Mouse (Mus musculus): Measurements from ENCODE around the gene 4921509C19Rik. TPM values are rescaled to one million over a fixed set of nuclear protein-coding genes. Genes with fewer than 3 reads are reported as not detected.
"Not testable (repeated sequence)": the region's sequence is repeated elsewhere in the genome, so short reads cannot be mapped to it uniquely, and the experiment has no call there.

Gene 4921509C19Rik
- polyA plus RNA-seq, 1 experiment from 2014 or later, result not detected

GRCm38 (mm10) chr2:151434203-151434602 lies 41.8 kb downstream of the 4921509C19Rik start:
- H3K4me3 ChIP-seq; DNase-seq (ENCODE audit: extremely low spot score, low spot score); H3K9me3 ChIP-seq; H3K27me3 ChIP-seq (ENCODE audit: poor library complexity, severe bottlenecking); H3K4me1 ChIP-seq; H3K36me3 ChIP-seq (replicated peaks); H3K27ac ChIP-seq: not testable (repeated sequence)
- whole genome bisulfite sequencing, result 55% methylated on average over 4 of the region's 4 CpGs

Other genes with a start within 250 kb of the 4921509C19Rik start
- 301 and 309 TPM in 2 replicates for gene Nsfl1c, start 18.0 kb upstream of the 4921509C19Rik start, polyA plus RNA-seq (2016; fragmentation: Nextera tagmentation; extraction: Ambion mirVana)
- 582 and 592 TPM in 2 replicates for gene Fkbp1a, start 66.3 kb upstream of the 4921509C19Rik start, polyA plus RNA-seq (2016; fragmentation: Nextera tagmentation; extraction: Ambion mirVana)
- 0.43 and 0.79 TPM in 2 replicates for gene Sdcbp2, start 96.5 kb upstream of the 4921509C19Rik start, polyA plus RNA-seq (2016; fragmentation: Nextera tagmentation; extraction: Ambion mirVana)
- gene Snph, start 156.4 kb upstream of the 4921509C19Rik start, polyA plus RNA-seq (2016; fragmentation: Nextera tagmentation; extraction: Ambion mirVana), result 0.90 and 1.1 TPM in 2 replicates
- gene Rad21l, start 192.4 kb upstream of the 4921509C19Rik start, polyA plus RNA-seq (2016; fragmentation: Nextera tagmentation; extraction: Ambion mirVana), result not detected in 2 replicates
- 5.7 and 5.8 TPM in 2 replicates for gene Tmem74b, start 225.9 kb upstream of the 4921509C19Rik start, polyA plus RNA-seq (2016; fragmentation: Nextera tagmentation; extraction: Ambion mirVana)

Measured in forebrain, embryonic 10.5 days (tissue).